Mouse (Mus musculus): ENCODE data around the gene Srgn. TPM values are rescaled to one million over a fixed set of nuclear protein-coding genes. Genes with fewer than 3 reads are reported as not detected.

Srgn gene
- polyA plus RNA-seq, 1 experiment, result 0.87 TPM

DNA sequence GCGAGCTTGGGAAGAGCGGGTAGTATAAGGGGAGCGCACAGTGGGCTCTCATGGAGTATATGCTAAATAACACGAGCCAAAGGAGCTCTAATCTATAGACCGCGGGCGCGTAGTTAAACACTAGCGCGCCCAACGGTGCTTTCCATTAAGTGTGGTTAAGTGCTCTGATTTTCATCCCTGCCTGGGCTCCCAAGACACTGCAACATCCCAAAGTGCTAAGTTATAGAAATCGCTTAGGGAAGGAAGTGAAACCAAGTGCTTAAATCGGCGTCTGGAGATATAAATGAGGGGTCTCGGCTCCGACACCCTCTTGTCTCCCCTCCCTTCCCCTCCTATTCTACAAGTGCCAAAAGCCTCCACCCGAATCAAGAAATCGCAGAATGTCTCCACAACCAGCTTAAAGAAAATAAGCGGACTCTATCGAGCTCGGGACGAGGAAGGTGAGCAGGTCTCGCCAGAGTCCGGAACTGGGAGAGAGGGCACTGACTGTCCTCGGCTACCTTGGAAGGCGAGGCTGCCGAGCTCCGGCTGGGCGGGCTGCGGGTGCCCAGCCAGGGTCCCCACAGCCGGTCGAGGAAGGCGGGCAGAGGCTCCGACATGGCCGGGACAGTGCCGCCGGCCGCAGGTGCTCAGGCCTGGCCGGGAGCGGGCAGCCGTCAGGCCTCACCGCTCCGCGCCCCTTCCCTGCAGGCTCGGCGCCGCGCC lies 41.2 kb downstream of the Srgn start:
- H3K36me3 ChIP-seq (ENCODE audit: control insufficient read depth, insufficient read depth, low read length, poor library complexity, severe bottlenecking), result no peaks in the 10 kb centered on the region
- H3K27ac ChIP-seq (ENCODE audit: insufficient read depth, low read length), result 0 out of 2 replicates have a peak overlapping the region, but pooled peaks have one; percentile 1
- no peaks in the 10 kb centered on the region for H3K4me1 ChIP-seq (ENCODE audit: control insufficient read depth, insufficient read depth, low read length)
- H3K27me3 ChIP-seq (ENCODE audit: control insufficient read depth, insufficient read depth, low read length, poor library complexity, severe bottlenecking), result no peaks in the 10 kb centered on the region
- no peaks in the 10 kb centered on the region for H3K9me3 ChIP-seq (replicated peaks; ENCODE audit: control insufficient read depth, insufficient read depth, low read length, poor library complexity, severe bottlenecking)
- TF ChIP-seq EP300 (IDR thresholded peaks at IDR 0.05; ENCODE audit: insufficient read depth, low read depth, low read length) (no peak), POLR2A (IDR thresholded peaks at IDR 0.05; ENCODE audit: insufficient read depth, low read length) (no peak), CTCF (IDR thresholded peaks at IDR 0.05; ENCODE audit: low read depth, low read length) (no peak)
- H3K9ac ChIP-seq (ENCODE audit: low read depth, poor library complexity, severe bottlenecking), result peak overlapping the region; percentile 92
- peak overlapping the region; percentile 87 for H3K4me3 ChIP-seq (ENCODE audit: low read depth, low read length)

DNA sequence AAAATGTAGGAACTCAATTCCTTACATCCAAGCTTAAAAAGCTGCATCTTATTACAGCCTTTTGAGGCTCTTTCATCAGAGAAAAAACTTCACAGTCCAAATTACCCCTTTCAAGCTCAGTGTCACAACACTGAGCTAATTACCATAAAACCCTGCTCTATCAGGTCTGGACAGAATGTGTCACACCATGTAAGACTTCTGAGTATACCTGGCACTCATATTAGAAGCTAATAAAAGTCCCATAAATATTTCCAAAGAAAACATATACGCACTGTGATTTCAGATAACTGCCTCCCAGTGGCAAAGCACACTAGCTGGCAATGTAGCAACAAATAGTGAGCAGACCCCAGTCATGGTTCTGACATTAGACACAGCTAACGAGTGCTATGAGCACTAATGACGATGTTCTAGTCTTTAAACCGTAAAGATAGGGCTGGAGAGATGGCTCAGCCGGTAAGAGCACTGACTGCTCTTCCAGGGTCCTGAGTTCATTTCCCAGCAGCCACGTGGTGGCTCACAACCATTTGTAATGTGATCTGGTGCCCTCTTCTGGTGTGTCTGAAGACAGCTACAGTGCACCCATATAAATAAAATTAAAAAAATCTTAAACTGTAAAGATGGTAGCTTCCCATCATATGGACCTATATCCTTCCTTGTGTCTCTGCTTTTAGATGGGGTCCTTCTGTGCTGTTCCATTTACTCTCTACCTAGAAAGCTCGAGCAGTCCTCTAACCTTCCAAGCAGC lies 46.0 kb downstream of the Srgn start:
- Histone ChIP-seq H3K36me3 (ENCODE audit: control insufficient read depth, insufficient read depth, low read length, poor library complexity, severe bottlenecking) (peaks cover 7% of the 10 kb centered on the region; the same call in 1 of the 2 replicates), H3K9ac (ENCODE audit: low read depth, poor library complexity, severe bottlenecking) (no peak overlapping the region), H3K9me3 (replicated peaks; ENCODE audit: control insufficient read depth, insufficient read depth, low read length, poor library complexity, severe bottlenecking) (no peaks in the 10 kb centered on the region), H3K27me3 (ENCODE audit: control insufficient read depth, insufficient read depth, low read length, poor library complexity, severe bottlenecking) (no peaks in the 10 kb centered on the region), H3K4me3 (ENCODE audit: low read depth, low read length) (0 out of 2 replicates have a peak overlapping the region, but pooled peaks have one; percentile 16), H3K4me1 (ENCODE audit: control insufficient read depth, insufficient read depth, low read length) (peaks cover 2% of the 10 kb centered on the region), H3K27ac (ENCODE audit: insufficient read depth, low read length) (no peak overlapping the region)
- TF ChIP-seq POLR2A (IDR thresholded peaks at IDR 0.05; ENCODE audit: insufficient read depth, low read length), result no peak

DNA sequence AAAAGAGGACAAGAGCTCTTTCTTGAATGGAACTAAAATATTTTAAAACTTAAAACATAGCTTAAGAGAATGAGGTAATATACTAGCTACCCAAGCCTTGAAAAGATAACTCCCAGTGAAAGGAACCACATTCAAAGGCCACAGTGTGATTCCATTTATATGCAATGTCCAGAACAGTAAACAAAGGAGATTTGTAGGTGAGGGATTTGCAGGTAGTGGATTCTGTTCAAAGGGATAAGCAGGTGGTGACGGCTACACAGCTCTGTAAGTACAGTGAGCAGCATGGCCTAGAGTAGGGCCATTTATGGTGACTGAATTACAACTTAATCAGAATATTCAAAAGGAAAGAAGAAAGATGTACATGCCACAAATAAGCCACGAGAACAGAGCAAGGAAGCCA lies 50.3 kb downstream of the Srgn start:
- Histone ChIP-seq H3K27me3 (ENCODE audit: control insufficient read depth, insufficient read depth, low read length, poor library complexity, severe bottlenecking) (no peaks in the 10 kb centered on the region), H3K4me3 (ENCODE audit: low read depth, low read length) (no peak overlapping the region), H3K9me3 (replicated peaks; ENCODE audit: control insufficient read depth, insufficient read depth, low read length, poor library complexity, severe bottlenecking) (no peaks in the 10 kb centered on the region), H3K9ac (ENCODE audit: low read depth, poor library complexity, severe bottlenecking) (no peak overlapping the region), H3K36me3 (ENCODE audit: control insufficient read depth, insufficient read depth, low read length, poor library complexity, severe bottlenecking) (peaks cover 7% of the 10 kb centered on the region; the same call in 1 of the 2 replicates), H3K4me1 (ENCODE audit: control insufficient read depth, insufficient read depth, low read length) (peaks cover 7% of the 10 kb centered on the region), H3K27ac (ENCODE audit: insufficient read depth, low read length) (peak overlapping the region; percentile 26)
- TF ChIP-seq CTCF (IDR thresholded peaks at IDR 0.05; ENCODE audit: low read depth, low read length), result no peak
- no peak for TF ChIP-seq EP300 (IDR thresholded peaks at IDR 0.05; ENCODE audit: insufficient read depth, low read depth, low read length)
- no peak for TF ChIP-seq POLR2A (IDR thresholded peaks at IDR 0.05; ENCODE audit: insufficient read depth, low read length)

DNA sequence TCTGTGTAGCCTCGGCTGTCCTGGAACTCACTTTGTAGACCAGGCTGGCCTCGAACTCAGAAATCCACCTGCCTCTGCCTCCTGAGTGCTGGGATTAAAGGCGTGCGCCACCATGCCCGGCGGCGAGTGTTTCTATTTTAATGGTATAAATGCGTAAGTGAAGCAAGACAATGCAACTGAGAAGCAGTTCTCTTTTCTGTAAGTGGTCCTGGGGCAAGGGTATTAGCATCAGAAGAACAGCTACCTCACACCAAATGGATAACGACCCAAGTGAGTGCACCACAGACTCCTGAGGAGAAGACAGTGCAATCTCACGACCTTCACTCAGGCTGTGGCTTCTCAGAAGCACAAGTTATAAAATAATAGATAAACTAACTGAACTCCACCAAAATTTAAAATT lies 52.3 kb downstream of the Srgn start:
- TF ChIP-seq CTCF (IDR thresholded peaks at IDR 0.05; ENCODE audit: low read depth, low read length) (no peak), EP300 (IDR thresholded peaks at IDR 0.05; ENCODE audit: insufficient read depth, low read depth, low read length) (no peak), POLR2A (IDR thresholded peaks at IDR 0.05; ENCODE audit: insufficient read depth, low read length) (no peak)
- peaks cover 7% of the 10 kb centered on the region; the same call in 1 of the 2 replicates for H3K36me3 ChIP-seq (ENCODE audit: control insufficient read depth, insufficient read depth, low read length, poor library complexity, severe bottlenecking)
- no peak overlapping the region for H3K9ac ChIP-seq (ENCODE audit: low read depth, poor library complexity, severe bottlenecking)
- H3K27me3 ChIP-seq (ENCODE audit: control insufficient read depth, insufficient read depth, low read length, poor library complexity, severe bottlenecking), result no peaks in the 10 kb centered on the region
- H3K4me3 ChIP-seq (ENCODE audit: low read depth, low read length), result no peak overlapping the region
- H3K27ac ChIP-seq (ENCODE audit: insufficient read depth, low read length), result no peak overlapping the region
- H3K9me3 ChIP-seq (replicated peaks; ENCODE audit: control insufficient read depth, insufficient read depth, low read length, poor library complexity, severe bottlenecking), result no peaks in the 10 kb centered on the region
- peaks cover 7% of the 10 kb centered on the region for H3K4me1 ChIP-seq (ENCODE audit: control insufficient read depth, insufficient read depth, low read length)

DNA sequence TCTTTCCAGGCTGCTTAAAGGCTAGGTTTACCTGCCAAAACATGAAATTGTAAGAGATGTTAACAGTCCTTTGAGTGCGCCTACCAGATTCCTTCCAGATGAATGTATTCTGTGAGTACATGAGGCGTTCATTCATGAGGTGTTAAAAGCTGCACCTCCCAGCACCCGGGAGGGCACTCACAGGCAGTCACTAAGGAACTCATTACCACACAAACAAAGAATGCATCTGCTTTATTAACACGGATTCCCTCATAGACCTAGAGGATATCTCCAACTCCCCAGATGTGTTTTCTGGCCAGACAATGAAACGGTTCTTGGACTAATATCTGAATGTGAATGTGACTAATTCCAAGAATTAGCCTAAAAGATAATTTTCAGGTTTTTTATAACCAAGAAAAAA lies 56.1 kb downstream of the Srgn start:
- Histone ChIP-seq H3K4me3 (ENCODE audit: low read depth, low read length) (no peak overlapping the region), H3K36me3 (ENCODE audit: control insufficient read depth, insufficient read depth, low read length, poor library complexity, severe bottlenecking) (peaks cover 8% of the 10 kb centered on the region)
- TF ChIP-seq CTCF (IDR thresholded peaks at IDR 0.05; ENCODE audit: low read depth, low read length) (no peak), POLR2A (IDR thresholded peaks at IDR 0.05; ENCODE audit: insufficient read depth, low read length) (no peak), EP300 (IDR thresholded peaks at IDR 0.05; ENCODE audit: insufficient read depth, low read depth, low read length) (no peak)

DNA sequence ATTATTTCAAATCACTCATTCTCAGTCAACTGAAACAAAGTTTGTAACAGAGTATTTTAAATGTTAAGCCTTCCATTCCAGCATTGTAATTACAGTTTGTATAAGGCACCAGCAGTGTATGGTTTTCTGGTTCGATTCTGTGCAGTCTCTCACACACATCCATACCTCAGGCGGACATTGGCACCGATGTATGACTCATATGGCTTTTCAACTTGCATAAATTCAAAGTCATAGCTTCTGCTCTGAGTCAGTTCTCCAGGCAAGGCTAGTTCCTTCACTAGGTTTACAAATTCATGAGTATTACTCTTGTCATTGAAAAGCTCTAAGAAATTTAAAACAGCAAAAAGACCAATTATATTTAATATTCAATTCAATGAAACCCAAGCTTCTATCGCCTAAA lies 57.5 kb downstream of the Srgn start:
- Histone ChIP-seq H3K4me1 (ENCODE audit: control insufficient read depth, insufficient read depth, low read length) (no peaks in the 10 kb centered on the region), H3K36me3 (ENCODE audit: control insufficient read depth, insufficient read depth, low read length, poor library complexity, severe bottlenecking) (peaks cover 8% of the 10 kb centered on the region), H3K4me3 (ENCODE audit: low read depth, low read length) (no peak overlapping the region), H3K27ac (ENCODE audit: insufficient read depth, low read length) (no peak overlapping the region), H3K9ac (ENCODE audit: low read depth, poor library complexity, severe bottlenecking) (no peak overlapping the region), H3K27me3 (ENCODE audit: control insufficient read depth, insufficient read depth, low read length, poor library complexity, severe bottlenecking) (no peaks in the 10 kb centered on the region), H3K9me3 (replicated peaks; ENCODE audit: control insufficient read depth, insufficient read depth, low read length, poor library complexity, severe bottlenecking) (no peaks in the 10 kb centered on the region)
- no peak for TF ChIP-seq POLR2A (IDR thresholded peaks at IDR 0.05; ENCODE audit: insufficient read depth, low read length)
- TF ChIP-seq CTCF (IDR thresholded peaks at IDR 0.05; ENCODE audit: low read depth, low read length), result no peak
- no peak for TF ChIP-seq EP300 (IDR thresholded peaks at IDR 0.05; ENCODE audit: insufficient read depth, low read depth, low read length)

More for the DNA sequence above, 56.1 kb downstream of the Srgn start:
- H3K9me3 ChIP-seq (replicated peaks; ENCODE audit: control insufficient read depth, insufficient read depth, low read length, poor library complexity, severe bottlenecking), result no peaks in the 10 kb centered on the region
- H3K9ac ChIP-seq (ENCODE audit: low read depth, poor library complexity, severe bottlenecking), result no peak overlapping the region
- no peaks in the 10 kb centered on the region for H3K27me3 ChIP-seq (ENCODE audit: control insufficient read depth, insufficient read depth, low read length, poor library complexity, severe bottlenecking)
- no peak overlapping the region for H3K27ac ChIP-seq (ENCODE audit: insufficient read depth, low read length)
- peaks cover 5% of the 10 kb centered on the region for H3K4me1 ChIP-seq (ENCODE audit: control insufficient read depth, insufficient read depth, low read length)
